Mouse (Mus musculus) heart, adult 11 months (tissue): ENCODE data around the gene Pgs1.

Experiments used
- DNase-seq: peaks from one replicate; pipeline ENCODE4 v3.0.0; 2022

The Pgs1 gene

DNA sequence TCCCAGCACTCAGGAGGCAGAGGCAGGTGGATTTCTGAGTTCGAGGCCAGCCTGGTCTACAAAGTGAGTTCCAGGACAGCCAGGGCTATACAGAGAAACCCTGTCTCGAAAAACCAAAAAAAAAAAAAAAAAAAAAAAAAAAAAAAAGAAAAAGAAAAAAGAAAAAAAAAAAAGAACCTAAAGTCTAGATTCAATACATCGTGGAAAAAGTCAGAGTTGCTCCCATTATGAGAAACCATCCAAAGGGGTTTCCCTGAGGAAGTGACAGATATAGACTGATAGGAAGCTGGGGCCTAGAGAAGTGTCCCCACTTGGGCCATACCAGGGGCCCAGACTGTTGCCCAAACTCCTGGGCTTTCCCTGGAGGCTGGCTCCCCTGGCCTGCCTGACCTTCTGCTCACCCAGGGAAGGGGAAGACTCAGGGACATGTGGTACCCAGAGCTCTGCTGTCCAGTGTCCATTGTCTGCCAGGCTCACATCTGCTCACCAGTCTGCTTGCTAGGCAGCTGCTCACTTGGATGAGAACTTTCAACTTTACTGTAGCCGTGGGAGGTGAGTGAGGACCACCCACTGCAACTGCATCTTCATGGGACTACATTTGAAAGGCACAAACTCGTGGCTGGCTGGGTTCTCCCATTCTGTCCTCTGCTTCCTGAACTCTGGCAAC lies 8.3 kb upstream of the Pgs1 start:
- peak; percentile 86 for DNase-seq

DNA sequence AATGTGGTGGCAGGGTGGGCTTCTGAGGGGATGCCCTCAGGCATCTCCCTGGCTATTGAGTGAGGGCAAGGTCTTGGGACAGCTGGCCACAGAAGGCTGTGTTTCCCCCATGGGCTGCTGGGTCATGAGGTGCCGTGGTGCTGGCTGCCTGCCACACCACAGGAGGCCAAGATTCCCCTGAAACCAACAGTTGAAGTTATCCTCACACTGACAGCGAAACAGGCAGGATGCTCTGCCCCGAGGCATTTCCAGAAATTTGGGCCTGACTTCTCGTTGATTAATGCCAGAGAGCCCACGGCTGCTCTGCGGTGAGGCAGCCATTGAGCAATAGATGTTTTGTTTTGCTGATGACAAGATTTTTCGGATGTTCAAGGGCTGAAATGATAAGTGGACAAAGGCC lies 6.7 kb upstream of the Pgs1 start:
- DNase-seq: no peak

DNA sequence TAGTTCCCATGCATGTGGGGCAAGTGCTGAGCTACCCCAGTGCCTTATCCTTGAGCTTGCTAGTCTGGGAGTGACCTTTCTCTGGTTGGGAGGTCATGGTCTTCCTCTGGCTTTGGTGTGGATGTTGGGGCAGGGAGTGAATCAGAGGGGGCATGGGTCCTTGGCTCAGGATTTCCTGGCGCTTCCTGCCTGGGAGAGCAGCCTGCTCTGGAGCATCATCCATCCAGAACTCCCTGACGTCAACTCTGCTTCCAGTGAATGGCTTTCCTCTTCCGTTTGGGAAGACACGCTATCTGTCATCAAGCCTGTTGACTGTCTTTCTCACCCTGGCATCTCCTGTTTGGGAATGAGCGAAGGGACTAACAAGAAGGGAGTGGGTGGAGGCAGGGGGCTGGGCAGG lies 3.7 kb upstream of the Pgs1 start:
- DNase-seq: no peak

DNA sequence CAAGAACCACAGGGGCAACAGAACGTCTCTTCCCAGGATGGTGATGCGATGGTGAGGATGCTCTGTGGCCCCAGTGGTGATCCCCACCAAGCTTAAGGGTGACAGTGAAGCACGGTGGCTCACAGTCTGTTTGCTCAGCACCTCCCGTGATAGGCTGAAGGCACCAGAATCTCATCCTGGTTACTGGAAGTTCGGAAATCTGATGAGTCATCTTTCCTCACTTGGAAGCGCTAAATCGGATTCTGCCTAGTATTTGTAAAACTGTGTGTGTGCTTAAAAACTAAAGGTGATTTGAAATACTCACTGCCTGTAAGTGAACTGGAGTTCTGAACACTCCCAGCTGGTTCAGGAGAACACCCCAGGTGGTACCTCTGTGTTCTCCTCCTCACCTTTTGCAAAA lies 2.3 kb upstream of the Pgs1 start:
- DNase-seq: no peak

DNA sequence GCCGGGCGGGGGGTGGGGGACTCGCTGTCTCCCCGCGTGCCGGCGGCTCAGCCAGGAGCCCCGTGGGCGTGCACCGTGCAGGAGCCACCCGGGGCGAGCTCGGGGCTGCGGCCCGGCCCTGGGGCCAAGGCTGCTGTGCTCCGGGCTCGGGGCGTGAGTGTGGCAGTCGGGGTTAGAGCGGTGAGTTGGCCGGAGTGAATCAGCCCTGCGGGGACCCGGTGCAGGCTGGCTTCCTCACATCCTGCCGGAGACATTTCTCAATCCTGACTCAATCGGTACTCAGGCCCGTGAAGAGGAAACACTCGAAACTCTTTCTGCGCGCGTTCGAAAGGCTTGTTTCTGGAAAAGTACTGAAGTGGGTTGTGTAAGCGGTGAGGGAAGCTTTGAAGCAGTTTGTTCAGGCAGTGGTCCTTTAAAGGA lies 950 bp downstream of the Pgs1 start:
- DNase-seq: no peak

DNA sequence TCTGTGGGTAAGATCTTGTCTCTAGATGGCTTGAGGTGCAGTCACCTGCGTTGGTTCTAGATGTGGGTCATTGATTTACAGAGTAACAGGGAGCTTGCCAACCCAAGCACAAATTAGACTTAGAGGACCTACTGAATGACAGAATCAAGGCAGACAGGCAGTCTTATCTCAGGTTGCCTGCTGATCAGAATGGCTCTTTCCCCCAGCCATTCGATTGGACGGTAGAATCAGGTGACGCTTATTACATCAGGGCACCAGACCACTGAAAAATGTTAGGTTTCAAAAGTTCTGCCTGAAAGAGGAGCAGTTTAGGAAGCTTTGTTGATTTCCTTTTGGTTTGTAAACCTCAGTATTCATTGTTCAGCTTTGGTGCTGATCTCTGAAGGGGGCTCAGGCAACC lies 1.9 kb downstream of the Pgs1 start:
- DNase-seq: no peak

DNA sequence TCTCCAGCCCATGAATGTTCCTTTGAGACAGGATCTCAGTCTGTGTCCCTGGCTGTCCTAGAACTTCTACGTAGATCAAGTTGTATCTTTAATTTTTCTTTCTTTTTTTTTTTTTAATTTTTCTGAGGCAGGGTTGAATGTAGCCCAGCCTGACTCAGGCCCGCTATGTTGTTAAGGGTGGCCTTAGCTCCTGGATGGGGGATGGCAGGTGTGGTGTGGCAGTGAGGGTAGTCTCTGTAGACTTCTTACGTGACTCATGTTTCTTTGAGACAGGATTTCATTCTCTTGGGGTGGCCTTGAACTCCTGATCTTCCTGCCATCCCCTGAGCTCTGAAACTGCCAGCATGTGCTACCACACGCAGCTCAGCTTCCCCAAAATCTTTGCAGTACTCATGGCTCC lies 3.1 kb downstream of the Pgs1 start:
- no peak for DNase-seq

DNA sequence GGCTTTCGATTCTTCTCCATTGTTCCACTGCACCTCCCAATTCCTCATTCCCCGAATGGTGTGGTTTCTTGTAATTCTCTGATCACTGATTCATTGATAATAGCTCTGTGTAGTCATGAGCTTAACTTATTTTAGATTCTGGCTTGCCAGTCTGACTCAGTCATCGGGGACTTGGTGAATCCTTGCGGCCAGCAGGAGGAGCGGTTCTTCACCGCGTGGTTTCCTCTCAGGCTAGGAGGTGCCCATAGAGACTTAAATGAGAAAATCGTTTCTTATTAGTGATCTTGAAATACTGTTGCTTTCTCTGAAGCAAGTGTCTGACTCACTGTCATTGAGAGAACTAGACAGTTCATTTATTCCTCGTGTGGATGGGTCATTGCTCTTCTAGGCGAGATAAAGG lies 3.8 kb downstream of the Pgs1 start:
- DNase-seq: no peak

DNA sequence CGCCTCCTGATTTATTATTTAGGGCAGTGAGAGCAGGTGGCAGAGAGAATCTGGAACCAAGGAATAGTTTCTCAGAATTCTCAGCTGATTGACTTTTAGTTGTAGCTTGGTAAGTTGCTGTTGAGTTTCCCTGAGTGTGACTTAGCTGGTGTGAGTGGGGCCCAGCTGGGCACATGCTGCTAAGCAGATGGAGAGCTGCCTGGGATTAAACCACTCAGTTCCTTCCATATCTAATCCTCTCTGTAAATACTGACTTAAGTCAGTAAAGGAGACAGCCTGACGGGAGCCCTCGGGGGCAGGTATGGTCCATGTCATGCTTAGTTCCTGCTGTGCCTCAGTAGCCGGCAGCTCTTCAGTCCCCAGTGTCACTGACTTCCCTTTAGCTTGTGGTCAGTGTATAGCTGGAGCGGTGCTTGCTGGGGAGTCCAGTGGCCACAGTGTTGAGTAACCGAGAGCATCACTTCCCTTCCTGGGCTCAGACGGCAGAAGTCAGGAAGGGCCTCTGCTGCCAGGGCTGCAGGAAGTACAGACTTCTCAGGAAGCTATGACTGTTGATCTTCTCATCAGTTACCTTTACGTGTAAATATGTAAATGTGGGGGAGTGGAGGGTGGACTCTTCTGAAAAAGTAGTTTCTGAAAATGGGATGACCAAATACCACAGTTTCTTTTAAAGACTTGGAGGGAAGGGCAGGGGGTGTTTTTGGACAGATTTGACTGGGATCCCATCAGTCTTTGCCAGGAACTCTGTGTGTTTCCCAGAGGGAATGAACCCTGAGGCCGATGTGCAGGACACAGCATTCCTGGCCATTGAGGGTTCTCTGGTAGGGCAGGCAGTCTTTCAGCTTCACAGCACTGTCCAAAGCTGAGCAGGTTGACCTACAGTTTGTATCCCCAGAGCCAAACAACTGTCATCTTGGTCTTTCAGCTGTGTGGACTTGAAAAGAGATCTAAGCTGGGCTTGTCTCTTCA lies 5.7 kb downstream of the Pgs1 start:
- peak; percentile 98 for DNase-seq

DNA sequence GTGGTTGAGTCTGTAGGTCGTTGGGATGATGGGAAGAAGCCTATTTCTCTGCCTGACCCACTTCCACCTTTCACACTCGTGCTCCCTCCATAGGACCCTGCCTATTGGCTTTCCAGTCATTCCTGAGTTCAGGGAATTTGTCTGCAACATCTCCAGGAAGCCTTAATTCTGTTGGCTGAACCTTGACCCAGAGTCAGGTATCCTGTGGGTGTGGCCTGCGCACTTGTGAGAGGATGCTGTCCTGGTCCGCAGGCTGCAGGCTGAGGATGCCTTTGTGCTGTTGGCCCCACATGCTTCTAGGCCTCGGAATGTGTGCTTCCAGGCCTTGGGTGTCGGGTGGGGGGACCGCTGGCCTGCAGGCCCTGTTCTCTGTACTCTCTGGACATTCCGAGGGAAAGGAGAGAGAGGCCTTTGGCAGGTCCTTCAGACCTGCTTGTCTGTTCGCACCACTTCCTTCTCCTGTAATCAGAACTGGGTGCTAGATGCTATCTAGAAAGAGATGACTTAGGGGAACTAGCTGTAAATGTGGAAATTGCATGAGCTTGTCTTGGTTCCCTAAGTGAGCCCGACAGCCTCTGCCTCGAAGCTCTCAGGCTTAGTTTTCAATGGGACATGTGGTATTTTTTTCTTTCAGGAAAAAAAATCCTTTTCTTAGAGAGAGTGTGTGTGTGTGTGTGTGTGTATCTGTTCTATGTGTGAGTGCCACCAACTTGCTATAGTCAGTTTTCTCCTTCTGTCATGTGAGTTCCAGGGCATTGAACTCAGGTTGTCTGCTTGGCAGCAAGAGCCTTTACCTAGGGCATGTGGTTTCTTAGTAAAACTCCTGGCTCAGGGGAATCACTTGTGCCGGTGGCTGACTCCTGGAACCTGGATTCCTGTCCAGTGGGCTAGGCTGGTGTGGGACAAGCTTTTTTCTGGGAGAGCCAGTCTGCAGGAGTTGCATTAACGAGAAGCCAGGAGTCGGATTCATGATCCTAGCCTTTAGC lies 7.4 kb downstream of the Pgs1 start:
- no peak for DNase-seq

DNA sequence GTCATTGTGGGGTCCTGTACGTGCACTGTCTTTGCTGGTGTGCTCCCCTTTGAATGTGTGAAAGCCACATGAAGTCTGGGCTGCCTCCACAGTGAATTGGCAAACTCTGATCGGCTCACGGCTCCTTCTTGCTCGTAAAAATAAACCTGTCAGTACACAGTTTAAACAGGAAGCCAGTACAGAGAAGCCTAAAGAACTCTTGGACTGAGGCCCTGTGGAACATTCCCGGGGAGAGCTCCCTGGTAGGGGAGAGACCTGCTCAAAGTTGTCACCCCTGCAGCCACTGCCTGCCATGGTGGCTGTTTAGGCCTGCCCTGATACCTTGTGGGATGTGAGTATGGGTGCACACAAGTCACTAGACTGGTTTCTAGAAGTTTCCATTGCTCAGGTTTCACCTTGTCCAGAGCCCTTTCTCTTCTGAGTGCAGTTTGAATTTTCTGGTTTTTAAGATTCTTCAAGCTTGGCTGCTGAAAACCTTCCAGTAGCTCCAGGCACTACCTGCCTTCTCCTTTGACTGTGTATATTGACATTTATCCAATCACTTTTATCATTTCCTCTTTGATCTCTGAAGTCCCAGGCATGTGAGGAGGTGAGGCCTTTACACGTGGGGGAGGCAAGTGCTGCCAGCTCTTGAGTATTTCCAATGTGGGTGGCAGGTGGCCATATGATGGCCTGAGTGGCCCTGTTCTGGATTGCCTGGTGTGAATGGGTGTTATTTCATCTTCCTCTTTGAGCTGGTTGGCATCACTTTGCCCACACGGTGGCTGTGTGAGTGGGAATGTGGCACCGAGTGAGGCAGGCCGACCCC lies 8.4 kb downstream of the Pgs1 start:
- DNase-seq: peak; percentile 96

DNA sequence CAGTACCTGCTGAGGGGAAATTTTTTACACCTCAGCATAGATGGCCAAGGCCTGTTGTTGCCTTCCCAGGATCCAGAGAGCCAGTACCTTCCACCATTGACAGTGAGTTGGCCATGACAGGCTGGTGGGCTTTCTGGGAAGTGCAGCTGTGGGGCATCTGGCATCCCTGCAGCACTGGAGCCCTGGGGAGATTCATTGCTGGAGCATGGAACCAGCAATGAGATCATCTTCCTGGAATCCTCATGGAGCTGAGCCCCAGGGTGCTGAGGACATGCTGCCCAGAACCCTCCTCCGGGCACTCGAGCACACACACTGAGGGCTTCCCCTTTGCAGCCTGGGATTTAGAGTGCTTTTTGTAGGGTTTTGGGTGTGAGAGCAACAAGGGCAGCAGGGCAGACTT lies 9.2 kb downstream of the Pgs1 start:
- peak; percentile 92 for DNase-seq

DNA sequence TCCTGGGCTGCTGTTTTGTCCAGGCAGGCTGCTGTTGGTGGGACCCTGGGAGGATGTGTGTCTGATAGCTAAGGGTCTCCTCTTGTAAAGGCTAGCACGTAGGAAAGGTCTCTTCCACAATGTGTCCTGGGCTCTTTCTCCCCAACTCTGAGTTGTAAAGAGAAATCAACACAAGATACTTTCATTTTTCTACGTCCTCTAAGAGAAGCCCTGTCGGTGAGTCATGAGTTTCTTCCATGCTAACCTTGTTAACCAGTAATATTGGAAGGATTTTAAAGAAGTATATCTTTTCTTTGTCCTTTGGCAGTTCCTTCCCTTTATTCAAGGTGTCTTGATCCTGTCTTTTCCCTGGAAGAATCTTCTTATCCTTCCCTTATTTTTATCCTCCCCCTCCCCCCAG lies 9.6 kb downstream of the Pgs1 start:
- no peak for DNase-seq

DNA sequence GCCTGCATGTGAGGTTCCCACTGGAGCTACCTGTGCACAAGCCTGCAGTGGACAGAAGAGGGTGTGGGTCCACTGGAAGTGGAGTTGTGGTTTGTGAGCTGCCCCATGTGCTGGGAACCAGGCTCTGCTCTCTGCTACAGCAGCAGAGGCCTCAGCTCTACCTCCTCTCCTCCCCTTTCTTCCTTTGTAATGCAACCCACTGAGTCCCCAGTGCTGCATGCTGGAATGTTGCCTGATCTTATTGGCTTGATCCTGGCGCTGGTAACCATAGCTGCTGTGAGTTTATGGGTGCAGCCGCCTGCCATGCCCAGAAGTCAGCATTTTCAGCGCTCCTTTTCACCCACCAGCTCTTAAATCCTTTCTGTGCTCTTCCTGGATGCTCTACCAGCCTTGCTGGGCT lies 10.0 kb downstream of the Pgs1 start:
- peak; percentile 85 for DNase-seq

DNA sequence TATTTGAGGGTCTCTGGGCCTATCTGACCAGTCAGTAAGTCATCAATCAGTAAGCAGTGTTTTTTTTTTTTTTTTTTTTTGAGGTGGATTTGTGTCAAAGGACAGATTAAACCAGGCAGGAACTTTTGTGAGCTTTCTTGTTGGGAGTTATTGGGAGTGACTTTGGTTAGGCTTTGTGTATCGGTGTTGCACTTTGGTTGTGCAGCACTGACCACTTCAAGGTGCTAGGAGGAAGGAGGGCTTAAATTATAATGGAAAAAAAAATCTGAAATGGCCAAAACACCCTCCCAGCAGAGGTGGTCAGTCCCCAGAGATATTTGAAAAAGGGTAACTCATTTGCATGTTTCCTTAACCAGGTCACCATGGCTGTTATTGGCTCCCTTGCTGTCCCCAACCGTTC lies 11.0 kb downstream of the Pgs1 start:
- DNase-seq: no peak

DNA sequence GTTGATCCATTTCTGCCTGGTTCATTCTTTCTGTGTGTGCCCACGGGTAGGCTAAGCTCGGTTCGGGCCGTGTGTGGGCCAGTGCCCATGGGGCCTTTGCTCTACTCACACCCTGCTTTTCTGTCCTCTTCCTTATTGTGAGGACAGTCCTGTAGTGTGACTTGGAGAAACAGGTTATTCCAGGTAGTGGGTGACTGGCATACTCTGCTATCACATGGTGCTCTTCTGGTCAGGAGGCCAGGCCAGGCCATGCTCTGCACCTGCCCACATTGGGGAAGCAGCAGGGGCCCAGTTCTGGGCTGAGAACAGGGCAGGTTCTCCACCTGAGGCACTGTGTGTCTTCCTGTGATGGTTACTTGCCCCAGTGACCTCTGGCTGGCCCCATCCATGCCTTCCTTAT lies 12.3 kb downstream of the Pgs1 start:
- peak; percentile 82 for DNase-seq

DNA sequence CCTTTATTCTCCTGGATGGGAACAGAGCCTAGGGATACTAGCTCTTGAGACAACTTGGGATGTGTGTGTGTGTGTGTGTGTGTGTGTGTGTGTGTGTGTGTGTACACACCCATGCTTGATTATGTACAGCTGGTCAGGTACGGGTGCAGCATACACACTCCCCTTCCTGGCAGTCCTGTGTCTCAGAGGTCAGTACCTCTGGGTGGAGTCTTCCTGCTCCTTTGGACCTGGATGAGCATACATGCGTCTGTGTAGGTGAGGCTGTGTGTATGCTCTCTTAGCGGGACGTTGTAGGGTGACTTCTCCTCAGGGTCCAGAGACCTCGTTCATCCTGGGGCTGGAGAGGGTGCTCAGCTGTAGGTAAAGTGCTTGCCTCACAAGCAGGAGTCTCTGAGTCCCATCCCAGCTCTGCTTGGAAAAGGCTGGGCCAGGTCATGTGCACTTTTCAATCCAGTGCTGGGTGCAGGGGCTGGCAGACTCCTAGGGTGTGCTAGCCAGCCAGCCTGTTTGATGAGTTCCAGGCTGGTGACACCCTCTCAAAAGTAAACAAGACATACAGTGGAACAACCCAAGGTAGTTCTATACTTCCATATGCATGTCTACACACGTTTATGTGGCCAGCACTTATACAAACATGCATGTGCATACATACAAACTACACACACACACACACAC lies 13.3 kb downstream of the Pgs1 start:
- peak; percentile 95 for DNase-seq

DNA sequence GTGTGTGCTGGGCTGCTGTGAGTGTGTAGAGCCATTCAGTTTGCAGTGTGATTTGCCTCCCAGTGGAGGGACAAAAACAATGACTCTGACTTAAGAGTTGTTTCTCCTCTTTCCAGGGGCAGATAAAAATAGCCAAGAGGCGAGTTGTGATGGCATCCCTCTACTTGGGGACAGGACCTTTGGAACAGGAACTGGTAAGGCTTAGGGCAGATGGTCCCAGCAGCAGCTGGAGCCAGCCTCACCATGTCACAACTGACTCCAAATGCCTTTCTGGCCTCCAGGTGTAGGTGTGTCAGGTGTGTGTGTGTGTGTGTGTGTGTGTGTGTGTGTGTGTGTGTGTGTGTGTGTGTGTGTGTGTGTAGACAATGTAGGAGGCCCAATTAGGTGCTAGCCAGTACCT lies 14.0 kb downstream of the Pgs1 start:
- DNase-seq: peak; percentile 89

DNA sequence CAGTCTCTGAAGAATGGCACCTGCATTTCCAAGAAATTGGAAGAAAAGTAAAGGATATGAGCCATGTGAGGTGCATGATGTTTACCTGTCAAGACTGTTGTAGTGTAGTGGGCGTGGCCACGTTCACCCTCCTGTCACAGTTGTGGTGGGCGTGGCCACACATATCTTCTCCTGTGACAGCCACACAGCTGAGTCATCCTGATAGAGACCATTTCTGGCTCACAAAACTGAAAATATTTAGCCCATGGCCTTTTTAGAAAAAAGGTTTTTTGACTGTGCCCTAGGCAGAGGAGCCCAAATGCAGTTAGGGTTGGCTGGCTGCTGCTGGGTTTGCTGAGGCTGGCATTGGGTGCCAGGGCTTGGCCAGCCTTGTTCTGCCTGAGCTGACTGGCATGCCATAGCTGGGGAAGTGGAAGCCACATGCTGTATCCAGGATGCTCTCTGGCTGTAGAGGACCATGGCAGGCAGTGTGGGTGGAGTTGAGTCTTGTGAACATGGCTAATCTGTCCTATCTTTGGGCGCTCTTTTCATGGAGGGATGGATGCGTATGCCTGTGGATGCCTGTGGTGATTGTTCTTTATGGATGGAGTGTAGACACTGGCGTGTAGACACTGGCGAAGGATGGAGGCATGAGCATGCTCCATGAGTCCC lies 14.6 kb downstream of the Pgs1 start:
- DNase-seq: peak; percentile 87

DNA sequence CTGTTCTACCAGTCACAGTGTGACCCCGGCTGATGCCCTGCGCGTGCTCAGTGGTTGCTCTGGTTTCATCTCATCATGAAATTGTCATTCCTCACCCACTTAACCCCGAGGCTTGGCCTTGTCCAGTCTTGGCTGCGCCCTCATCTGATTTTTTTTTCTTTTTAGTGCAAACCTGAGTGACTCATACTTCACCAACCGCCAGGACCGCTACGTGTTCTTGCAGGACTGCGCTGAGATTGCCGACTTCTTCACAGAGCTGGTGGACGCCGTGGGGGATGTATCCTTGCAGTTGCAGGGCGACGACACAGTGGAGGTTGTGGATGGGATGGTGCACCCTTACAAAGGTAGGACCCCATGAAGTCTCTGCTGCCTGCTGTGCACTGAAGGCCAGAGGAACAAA lies 17.1 kb downstream of the Pgs1 start:
- DNase-seq: no peak

DNA sequence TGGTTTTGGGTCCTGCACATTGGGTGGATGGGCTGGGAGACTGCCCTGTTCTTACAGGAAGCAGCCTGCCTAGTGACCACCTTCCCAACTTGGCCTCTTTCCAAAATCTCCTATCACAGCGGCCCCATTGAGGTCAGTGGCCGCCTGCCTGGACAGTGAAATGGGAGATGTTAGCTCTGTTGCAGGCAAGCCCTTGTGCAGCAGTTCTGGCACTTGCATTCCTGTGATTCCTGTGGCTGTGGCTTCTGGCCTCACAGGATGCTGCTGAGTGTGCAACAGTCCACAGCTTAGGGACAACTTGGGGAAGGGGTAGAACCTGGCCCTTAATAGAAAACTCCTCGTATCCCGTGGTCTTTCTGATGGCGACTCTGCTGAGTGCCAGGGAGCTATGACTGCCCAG lies 17.6 kb downstream of the Pgs1 start:
- no peak for DNase-seq
